Mouse (Mus musculus): Measurements from ENCODE around the gene Ccdc163. TPM values are rescaled to one million over a fixed set of nuclear protein-coding genes. Genes with fewer than 3 reads are reported as not detected.
"Not testable (repeated sequence)": the region's sequence is repeated elsewhere in the genome, so short reads cannot be mapped to it uniquely, and the experiment has no call there.

The Ccdc163 gene
- polyA plus RNA-seq, 1 experiment from 2014 or later = 13.1 TPM

DNA sequence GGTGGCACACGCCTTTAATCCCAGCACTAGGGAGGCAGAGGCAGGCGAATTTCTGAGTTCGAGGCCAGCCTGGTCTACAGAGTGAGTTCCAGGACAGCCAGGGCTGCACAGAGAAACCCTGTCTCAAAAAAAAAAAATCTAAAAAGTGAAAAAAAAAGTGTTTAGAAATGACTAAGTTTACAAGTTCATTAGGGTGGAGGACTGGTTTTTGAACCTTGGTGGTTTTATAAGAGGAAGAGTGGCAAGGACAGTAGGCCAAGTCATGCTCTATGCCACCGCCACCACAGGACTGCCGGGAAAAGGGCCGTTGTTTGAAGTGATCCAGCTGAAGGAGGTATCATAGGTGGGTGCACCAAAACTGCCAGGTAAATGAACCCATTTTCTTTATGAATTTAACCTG is 33.5 kb upstream of the Ccdc163 start:
- H3K27me3 ChIP-seq (ENCODE audit: control insufficient read depth, insufficient read depth, low read length); ATAC-seq (ENCODE audit: low FRiP score, low TSS enrichment); H3K27ac ChIP-seq (replicated peaks; ENCODE audit: low read depth, low read length); H3K4me1 ChIP-seq (ENCODE audit: control insufficient read depth, insufficient read depth, low read length); H3K4me3 ChIP-seq (replicated peaks; ENCODE audit: low read depth, low read length); H3K36me3 ChIP-seq (ENCODE audit: control insufficient read depth, insufficient read depth, low read length); H3K9ac ChIP-seq (replicated peaks; ENCODE audit: low read length); DNase-seq; H3K9me3 ChIP-seq (ENCODE audit: control insufficient read depth, low read length); H3K4me2 ChIP-seq (ENCODE audit: low read length): not testable (repeated sequence)
- WGBS = 93% methylated on average over 6 of the region's 6 CpGs

DNA sequence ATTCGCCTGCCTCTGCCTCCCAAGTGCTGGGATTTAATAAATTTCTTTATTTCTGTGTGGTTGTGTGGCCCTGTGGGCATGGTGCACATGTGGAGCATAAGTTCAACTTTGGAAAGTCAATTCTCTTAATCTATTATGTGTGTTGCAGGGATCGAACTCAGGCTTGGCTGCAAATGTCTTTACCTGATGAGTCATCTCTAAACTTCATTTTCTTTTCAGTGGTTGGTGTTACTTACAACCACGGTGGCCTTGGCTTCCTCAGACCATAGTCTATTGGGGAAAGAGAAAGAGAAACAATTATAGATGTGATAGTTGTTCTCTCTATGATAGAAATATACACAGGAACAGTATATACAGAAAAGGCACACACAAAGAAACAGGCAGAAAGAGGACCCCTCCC is 32.3 kb upstream of the Ccdc163 start:
- WGBS = 82% methylated on average over 3 of the region's 3 CpGs
- ATAC-seq (ENCODE audit: low FRiP score, low TSS enrichment) (no peak), DNase-seq (no peak)
- H3K4me3 ChIP-seq (replicated peaks; ENCODE audit: low read depth, low read length) = no peak overlapping the region
- H3K36me3 ChIP-seq (ENCODE audit: control insufficient read depth, insufficient read depth, low read length) = no peaks in the 10 kb centered on the region
- H3K27ac ChIP-seq (replicated peaks; ENCODE audit: low read depth, low read length) = no peak overlapping the region
- no peak overlapping the region for H3K4me2 ChIP-seq (ENCODE audit: low read length)
- H3K9ac ChIP-seq (replicated peaks; ENCODE audit: low read length) = no peak overlapping the region
- H3K9me3 ChIP-seq (ENCODE audit: control insufficient read depth, low read length) = no peaks in the 10 kb centered on the region
- H3K27me3 ChIP-seq (ENCODE audit: control insufficient read depth, insufficient read depth, low read length) = no peaks in the 10 kb centered on the region
- no peaks in the 10 kb centered on the region for H3K4me1 ChIP-seq (ENCODE audit: control insufficient read depth, insufficient read depth, low read length)

DNA sequence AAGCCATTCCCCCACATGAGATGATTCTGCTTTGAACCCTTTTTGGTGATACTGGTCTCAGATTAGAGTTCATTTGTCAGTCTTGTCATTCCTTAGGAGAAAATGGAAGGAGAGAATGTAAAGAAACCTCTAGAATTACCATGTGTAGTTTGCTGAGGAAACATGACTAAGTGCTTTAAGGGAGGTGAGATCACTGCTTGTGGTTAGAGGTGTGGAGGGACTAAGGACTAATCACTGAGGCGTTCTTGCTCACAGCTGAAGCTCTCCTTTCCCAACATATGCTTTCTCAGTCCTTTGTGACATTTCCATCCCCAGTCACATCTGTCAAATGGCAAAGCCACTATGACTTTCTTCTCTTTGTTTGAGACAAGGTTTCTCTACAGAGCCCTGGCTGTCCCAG is 30.5 kb upstream of the Ccdc163 start:
- DNase-seq (no peak), ATAC-seq (ENCODE audit: low FRiP score, low TSS enrichment) (no peak)
- Histone ChIP-seq H3K4me3 (replicated peaks; ENCODE audit: low read depth, low read length) (no peak overlapping the region), H3K4me2 (ENCODE audit: low read length) (no peak overlapping the region), H3K9me3 (ENCODE audit: control insufficient read depth, low read length) (no peaks in the 10 kb centered on the region), H3K36me3 (ENCODE audit: control insufficient read depth, insufficient read depth, low read length) (no peaks in the 10 kb centered on the region), H3K27ac (replicated peaks; ENCODE audit: low read depth, low read length) (no peak overlapping the region), H3K9ac (replicated peaks; ENCODE audit: low read length) (no peak overlapping the region), H3K4me1 (ENCODE audit: control insufficient read depth, insufficient read depth, low read length) (no peaks in the 10 kb centered on the region), H3K27me3 (ENCODE audit: control insufficient read depth, insufficient read depth, low read length) (no peaks in the 10 kb centered on the region)
- 74% methylated on average over 1 of the region's 1 CpGs for WGBS

- ATAC-seq (ENCODE audit: low FRiP score, low TSS enrichment) = no peak
- H3K4me1 ChIP-seq (ENCODE audit: control insufficient read depth, insufficient read depth, low read length) = no peaks in the 10 kb centered on the region
- no peak overlapping the region for H3K27ac ChIP-seq (replicated peaks; ENCODE audit: low read depth, low read length)
- H3K27me3 ChIP-seq (ENCODE audit: control insufficient read depth, insufficient read depth, low read length) = no peaks in the 10 kb centered on the region
- no peak for DNase-seq
- no peaks in the 10 kb centered on the region for H3K36me3 ChIP-seq (ENCODE audit: control insufficient read depth, insufficient read depth, low read length)
- H3K9ac ChIP-seq (replicated peaks; ENCODE audit: low read length) = no peak overlapping the region
- no peak overlapping the region for H3K4me2 ChIP-seq (ENCODE audit: low read length)
- H3K9me3 ChIP-seq (ENCODE audit: control insufficient read depth, low read length) = no peaks in the 10 kb centered on the region
- H3K4me3 ChIP-seq (replicated peaks; ENCODE audit: low read depth, low read length) = no peak overlapping the region
- WGBS = 55% methylated on average over 5 of the region's 5 CpGs
These were observed 29.2 kb upstream of the Ccdc163 start for GRCm38 (mm10) chr4:116679141-116679540.

DNA sequence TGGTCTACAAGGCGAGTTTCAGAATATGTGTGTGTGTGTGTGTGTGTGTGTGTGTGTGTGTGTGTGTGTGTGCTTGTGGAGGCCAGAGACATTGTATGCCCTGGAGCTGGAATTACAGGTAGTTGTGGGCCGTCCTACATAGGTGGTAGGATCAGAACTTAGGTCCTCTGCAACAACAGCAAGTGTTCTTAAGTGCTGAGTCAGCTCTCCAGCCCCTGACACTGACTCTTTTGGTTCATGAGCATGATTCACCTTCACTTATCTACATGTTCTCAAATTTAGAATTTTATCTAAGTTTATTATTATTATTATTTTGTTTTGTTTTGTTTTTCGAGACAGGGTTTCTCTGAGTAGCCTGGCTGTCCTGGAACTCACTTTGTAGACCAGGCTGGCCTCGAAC is 27.8 kb upstream of the Ccdc163 start:
- not testable (repeated sequence) for H3K27ac ChIP-seq (replicated peaks; ENCODE audit: low read depth, low read length); H3K4me1 ChIP-seq (ENCODE audit: control insufficient read depth, insufficient read depth, low read length); DNase-seq; H3K4me3 ChIP-seq (replicated peaks; ENCODE audit: low read depth, low read length); H3K27me3 ChIP-seq (ENCODE audit: control insufficient read depth, insufficient read depth, low read length); H3K9me3 ChIP-seq (ENCODE audit: control insufficient read depth, low read length); H3K36me3 ChIP-seq (ENCODE audit: control insufficient read depth, insufficient read depth, low read length); ATAC-seq (ENCODE audit: low FRiP score, low TSS enrichment); H3K9ac ChIP-seq (replicated peaks; ENCODE audit: low read length); H3K4me2 ChIP-seq (ENCODE audit: low read length)
- 95% methylated on average over 4 of the region's 4 CpGs for WGBS

DNA sequence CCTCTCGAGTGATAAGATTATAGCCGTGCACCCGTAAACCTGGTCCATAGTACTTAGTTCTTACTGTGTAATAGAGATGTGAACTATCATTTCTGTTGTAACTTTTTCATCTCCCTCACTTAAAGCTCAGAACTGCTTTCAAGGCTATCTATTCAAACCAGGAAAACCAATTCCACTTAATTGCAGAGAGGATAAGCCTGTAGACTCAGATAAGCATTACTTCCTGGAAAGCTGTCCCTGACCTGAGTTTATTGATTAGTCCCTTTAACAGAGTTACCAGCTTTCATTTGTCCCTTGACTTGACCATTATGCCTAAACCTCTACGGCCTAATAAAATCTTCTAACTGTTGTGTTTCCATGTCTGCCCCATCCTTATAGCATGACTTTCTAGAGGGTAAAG is 24.4 kb upstream of the Ccdc163 start:
- no peaks in the 10 kb centered on the region for H3K27me3 ChIP-seq (ENCODE audit: control insufficient read depth, insufficient read depth, low read length)
- H3K4me2 ChIP-seq (ENCODE audit: low read length) = no peak overlapping the region
- WGBS = 93% methylated on average over 4 of the region's 4 CpGs
- H3K27ac ChIP-seq (replicated peaks; ENCODE audit: low read depth, low read length) = no peak overlapping the region
- peaks cover 18% of the 10 kb centered on the region for H3K4me1 ChIP-seq (ENCODE audit: control insufficient read depth, insufficient read depth, low read length)
- no peak for DNase-seq
- no peak overlapping the region for H3K4me3 ChIP-seq (replicated peaks; ENCODE audit: low read depth, low read length)
- H3K9me3 ChIP-seq (ENCODE audit: control insufficient read depth, low read length) = no peaks in the 10 kb centered on the region
- H3K9ac ChIP-seq (replicated peaks; ENCODE audit: low read length) = no peak overlapping the region
- ATAC-seq (ENCODE audit: low FRiP score, low TSS enrichment) = no peak
- no peaks in the 10 kb centered on the region for H3K36me3 ChIP-seq (ENCODE audit: control insufficient read depth, insufficient read depth, low read length)

DNA sequence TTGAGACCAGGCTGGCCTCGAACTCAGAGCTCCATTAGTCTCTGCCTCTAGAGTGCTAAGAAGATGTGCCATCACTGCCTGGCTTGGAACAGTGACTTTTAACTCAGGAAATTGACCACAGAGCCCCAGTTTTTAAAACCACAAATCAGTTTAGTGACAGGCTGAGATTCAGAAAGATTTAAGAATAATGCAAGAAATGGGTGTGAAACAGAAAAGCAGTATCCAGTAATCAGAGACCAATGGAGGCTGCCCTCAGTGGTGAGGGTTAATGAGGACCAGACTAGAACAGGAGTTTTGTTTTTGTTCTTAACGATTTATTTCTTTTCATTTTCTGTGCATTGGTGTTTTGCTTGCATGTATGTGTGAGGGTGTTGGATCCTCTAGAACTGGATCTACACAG is 23.6 kb upstream of the Ccdc163 start:
- H3K36me3 ChIP-seq (ENCODE audit: control insufficient read depth, insufficient read depth, low read length) = no peaks in the 10 kb centered on the region
- no peak for ATAC-seq (ENCODE audit: low FRiP score, low TSS enrichment)
- H3K27ac ChIP-seq (replicated peaks; ENCODE audit: low read depth, low read length) = peak overlapping the region; percentile 74; the same call in 1 of the 2 replicates
- H3K4me1 ChIP-seq (ENCODE audit: control insufficient read depth, insufficient read depth, low read length) = peaks cover 18% of the 10 kb centered on the region
- no peaks in the 10 kb centered on the region for H3K27me3 ChIP-seq (ENCODE audit: control insufficient read depth, insufficient read depth, low read length)
- 80% methylated on average over 2 of the region's 2 CpGs for WGBS
- H3K9me3 ChIP-seq (ENCODE audit: control insufficient read depth, low read length) = no peaks in the 10 kb centered on the region
- peak overlapping the region; percentile 60; the same call in 1 of the 2 replicates for H3K4me3 ChIP-seq (replicated peaks; ENCODE audit: low read depth, low read length)
- H3K4me2 ChIP-seq (ENCODE audit: low read length) = peak overlapping the region; percentile 73
- H3K9ac ChIP-seq (replicated peaks; ENCODE audit: low read length) = peak overlapping the region; percentile 56; the same call in 1 of the 2 replicates
- no peak for DNase-seq

DNA sequence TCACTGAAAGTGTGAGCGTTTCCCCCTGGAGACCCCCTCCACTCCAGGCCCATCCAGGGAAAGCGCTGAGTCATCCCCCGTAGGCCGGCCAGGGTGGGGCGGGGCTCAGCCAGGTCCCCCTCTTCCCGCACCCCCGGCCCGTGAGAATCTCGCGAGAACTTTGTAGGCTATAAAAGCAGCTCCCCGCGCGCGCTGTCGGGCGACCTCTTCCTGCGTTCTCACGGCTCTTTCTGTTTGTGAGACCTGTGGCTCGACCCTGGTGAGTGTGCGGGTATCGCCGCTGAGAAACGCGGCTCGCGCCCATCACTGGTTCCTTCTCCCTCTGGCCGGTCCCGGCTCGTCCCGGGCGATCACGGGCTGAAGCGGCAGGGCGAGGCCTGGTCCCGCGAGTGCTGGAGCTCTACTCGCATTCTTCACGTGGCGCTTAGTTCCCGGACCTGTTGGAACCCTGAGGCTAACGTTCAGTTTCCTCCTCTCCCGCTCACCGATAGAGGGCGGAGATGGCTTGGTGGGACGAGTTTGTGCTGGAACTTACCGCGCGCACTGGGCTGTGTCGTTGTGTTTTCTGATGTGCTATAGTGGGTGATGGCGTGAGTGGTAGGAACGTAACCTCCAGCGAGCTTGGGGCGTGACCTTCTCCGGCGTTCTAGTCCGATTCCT is 22.8 kb upstream of the Ccdc163 start, which contains the start of gene Prdx1:
Gene Prdx1 (plus strand): TSS at position 143 of the 660 bp plus-strand sequence.
- Histone ChIP-seq H3K4me2 (ENCODE audit: low read length) (peak within 1 kb of the TSS; percentile 73), H3K4me1 (ENCODE audit: control insufficient read depth, insufficient read depth, low read length) (peaks cover 18% of the 10 kb centered on the region), H3K36me3 (ENCODE audit: control insufficient read depth, insufficient read depth, low read length) (no peaks in the 10 kb centered on the region), H3K27me3 (ENCODE audit: control insufficient read depth, insufficient read depth, low read length) (no peaks in the 10 kb centered on the region), H3K27ac (replicated peaks; ENCODE audit: low read depth, low read length) (peak within 1 kb of the TSS; percentile 74), H3K4me3 (replicated peaks; ENCODE audit: low read depth, low read length) (peak within 1 kb of the TSS; percentile 60), H3K9ac (replicated peaks; ENCODE audit: low read length) (peak within 1 kb of the TSS; percentile 56), H3K9me3 (ENCODE audit: control insufficient read depth, low read length) (no peaks in the 10 kb centered on the region)
- under 1% methylated on average over 56 of the region's 56 CpGs for WGBS
- peak; percentile 92 for DNase-seq
- peak; percentile 96 for ATAC-seq (ENCODE audit: low FRiP score, low TSS enrichment)

DNA sequence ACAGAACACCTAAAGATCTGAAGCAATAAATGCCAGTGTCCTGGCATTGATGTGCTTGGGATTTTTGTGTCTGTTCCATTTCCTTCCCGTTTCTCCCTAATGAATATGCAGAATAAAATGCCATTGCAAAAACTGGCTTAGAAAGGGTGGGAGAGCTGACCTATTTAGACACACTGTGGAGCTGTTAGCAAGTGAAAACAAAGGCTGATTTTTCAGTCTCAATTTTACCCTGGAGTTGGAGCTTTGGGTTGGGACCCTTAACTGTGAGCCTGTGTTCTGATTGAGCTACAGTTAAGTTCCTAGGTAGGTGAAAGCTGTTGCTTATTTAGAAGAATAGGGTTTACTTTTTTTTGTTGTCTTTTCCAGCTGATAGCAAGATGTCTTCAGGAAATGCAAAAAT is 21.3 kb upstream of the Ccdc163 start:
- Histone ChIP-seq H3K9ac (replicated peaks; ENCODE audit: low read length) (no peak overlapping the region), H3K4me3 (replicated peaks; ENCODE audit: low read depth, low read length) (peak overlapping the region; percentile 60; the same call in 1 of the 2 replicates), H3K4me1 (ENCODE audit: control insufficient read depth, insufficient read depth, low read length) (peaks cover 18% of the 10 kb centered on the region), H3K9me3 (ENCODE audit: control insufficient read depth, low read length) (no peaks in the 10 kb centered on the region), H3K36me3 (ENCODE audit: control insufficient read depth, insufficient read depth, low read length) (peaks cover 6% of the 10 kb centered on the region; the same call in 1 of the 2 replicates), H3K4me2 (ENCODE audit: low read length) (peak overlapping the region; percentile 73), H3K27ac (replicated peaks; ENCODE audit: low read depth, low read length) (no peak overlapping the region), H3K27me3 (ENCODE audit: control insufficient read depth, insufficient read depth, low read length) (no peaks in the 10 kb centered on the region)
- WGBS = 10% methylated on average over 1 of the region's 1 CpGs
- DNase-seq = no peak
- no peak for ATAC-seq (ENCODE audit: low FRiP score, low TSS enrichment)

All from midbrain, embryonic 14.5 days (tissue).